Mouse (Mus musculus): Measurements from ENCODE around the gene Clcnkb. TPM values are rescaled to one million over a fixed set of nuclear protein-coding genes. Genes with fewer than 3 reads are reported as not detected.

The Clcnkb gene
- not detected for polyA plus RNA-seq (2017; shearing (Covaris generic))

GRCm38 (mm10) chr4:141415924-141416323 lies at the start of gene Clcnkb:
Clcnkb (minus strand) TSS chr4:141416014.

GRCm38 (mm10) chr4:141444451-141445327 lies 28.9 kb upstream of the Clcnkb start, which contains the start of gene Zbtb17:
Zbtb17 (plus strand) TSS chr4:141444654.

GRCm38 (mm10) chr4:141435974-141436373 lies 20.2 kb upstream of the Clcnkb start, which contains the start of gene Srarp:
Srarp (minus strand) TSS chr4:141436105.

GRCm38 (mm10) chr4:141420192-141420829 lies 4.5 kb upstream of the Clcnkb start, which contains the start of gene Hspb7:
Hspb7 (plus strand) TSS chr4:141420779.

GRCm38 (mm10) chr4:141398545-141398944 lies 17.3 kb downstream of the Clcnkb start, which contains the start of gene Clcnka:
Clcnka (minus strand) TSS chr4:141398724.

GRCm38 (mm10) chr4:141367997-141368791 lies 47.6 kb downstream of the Clcnkb start, which contains the start of gene Fam131c:
Fam131c (plus strand) TSS chr4:141368220.

Other genes starting within 250 kb of the Clcnkb start
- 4.6 TPM for gene Rsg1, start 202.1 kb downstream of the Clcnkb start, polyA plus RNA-seq (2017; shearing (Covaris generic))
- gene Arhgef19, start 176.5 kb downstream of the Clcnkb start, polyA plus RNA-seq (2017; shearing (Covaris generic)): not detected
- gene Epha2, start 114.8 kb downstream of the Clcnkb start, polyA plus RNA-seq (2017; shearing (Covaris generic)): not detected
- gene Fam131c, start 47.8 kb downstream of the Clcnkb start, polyA plus RNA-seq (2017; shearing (Covaris generic)): not detected
- not detected for gene Clcnka, start 17.3 kb downstream of the Clcnkb start, polyA plus RNA-seq (2017; shearing (Covaris generic))
- gene Hspb7, start 4.8 kb upstream of the Clcnkb start, polyA plus RNA-seq (2017; shearing (Covaris generic)): not detected
- gene Srarp, start 20.1 kb upstream of the Clcnkb start, polyA plus RNA-seq (2017; shearing (Covaris generic)): not detected
- gene Zbtb17, start 28.6 kb upstream of the Clcnkb start, polyA plus RNA-seq (2017; shearing (Covaris generic)): 47.7 TPM
- 32.1 TPM for gene Spen, start 122.6 kb upstream of the Clcnkb start, polyA plus RNA-seq (2017; shearing (Covaris generic))
- gene Fblim1, start 190.1 kb upstream of the Clcnkb start, polyA plus RNA-seq (2017; shearing (Covaris generic)): not detected
- not detected for gene Tmem82, start 202.6 kb upstream of the Clcnkb start, polyA plus RNA-seq (2017; shearing (Covaris generic))
- not detected for gene Slc25a34, start 207.8 kb upstream of the Clcnkb start, polyA plus RNA-seq (2017; shearing (Covaris generic))
- 11.3 TPM for gene Plekhm2, start 248.9 kb upstream of the Clcnkb start, polyA plus RNA-seq (2017; shearing (Covaris generic))

Data from naive thymus-derived CD4-positive, alpha-beta T cell, adult 5 months (primary cell).